Mouse (Mus musculus) embryo, embryonic 10.5 days (tissue): ENCODE measurements around the gene Proser3.
A peak's percentile ranks its signal among the peaks of the same experiment; 100 is the strongest.

ENCODE experiments used
- DNase-seq: peaks from one replicate; pipeline ENCODE4 v3.0.0-alpha.2; 2015; ENCODE audit warnings: low spot score

The Proser3 gene

GRCm38 (mm10) chr7:30579950-30580349 lies 27.9 kb upstream of the Proser3 start:
- DNase-seq, result no peak

GRCm38 (mm10) chr7:30572969-30573368 lies 20.9 kb upstream of the Proser3 start:
- no peak for DNase-seq

- no peak for DNase-seq
These were observed 20.3 kb upstream of the Proser3 start for GRCm38 (mm10) chr7:30572389-30572788.

- DNase-seq, result no peak
These were observed 15.5 kb upstream of the Proser3 start for GRCm38 (mm10) chr7:30567555-30567954.

- DNase-seq, result no peak
These were observed 13.9 kb upstream of the Proser3 start for GRCm38 (mm10) chr7:30566033-30566432.

- no peak for DNase-seq
These were observed 13.0 kb upstream of the Proser3 start, which contains the start of gene Igflr1 for GRCm38 (mm10) chr7:30564970-30565571. Igflr1 (plus strand) TSS chr7:30565427.

- no peak for DNase-seq
These were observed 11.8 kb upstream of the Proser3 start for GRCm38 (mm10) chr7:30563906-30564280.

- DNase-seq, result peak; percentile 100
These were observed 11.2 kb upstream of the Proser3 start, which contains the start of the genes U2af1l4, Gm49396 and Psenen for GRCm38 (mm10) chr7:30563117-30563905. U2af1l4 (plus strand) TSS chr7:30563301. Gm49396 (plus strand) TSS chr7:30563344. Psenen (minus strand) TSS chr7:30563627.

GRCm38 (mm10) chr7:30562526-30563116 lies 10.5 kb upstream of the Proser3 start:
- DNase-seq, result no peak

- DNase-seq, result no peak
These were observed 8.2 kb upstream of the Proser3 start for GRCm38 (mm10) chr7:30560296-30560695.

GRCm38 (mm10) chr7:30559443-30559954 lies 7.4 kb upstream of the Proser3 start, which contains the start of gene Lin37:
Lin37 (minus strand) TSS chr7:30559838.
- peak; percentile 99 for DNase-seq

- peak; percentile 2 for DNase-seq
These were observed 6.8 kb upstream of the Proser3 start for GRCm38 (mm10) chr7:30558656-30559442.

- DNase-seq, result no peak
These were observed 5.9 kb upstream of the Proser3 start for GRCm38 (mm10) chr7:30557901-30558514.

GRCm38 (mm10) chr7:30556894-30557536 lies 4.9 kb upstream of the Proser3 start:
- DNase-seq, result no peak

- no peak for DNase-seq
These were observed 1.9 kb upstream of the Proser3 start for GRCm38 (mm10) chr7:30553810-30554584.

- no peak for DNase-seq
These were observed 1.0 kb upstream of the Proser3 start for GRCm38 (mm10) chr7:30553021-30553589.

- DNase-seq, result peak; percentile 90
These were observed 526 bp downstream of the Proser3 start for GRCm38 (mm10) chr7:30551445-30552101.

GRCm38 (mm10) chr7:30550603-30551002 lies 1.5 kb downstream of the Proser3 start:
- no peak for DNase-seq

- no peak for DNase-seq
These were observed 2.2 kb downstream of the Proser3 start for GRCm38 (mm10) chr7:30549880-30550279.
